Comparison of ENCODE assay signal across 24 mouse cellular contexts in the genomic region with DNA sequence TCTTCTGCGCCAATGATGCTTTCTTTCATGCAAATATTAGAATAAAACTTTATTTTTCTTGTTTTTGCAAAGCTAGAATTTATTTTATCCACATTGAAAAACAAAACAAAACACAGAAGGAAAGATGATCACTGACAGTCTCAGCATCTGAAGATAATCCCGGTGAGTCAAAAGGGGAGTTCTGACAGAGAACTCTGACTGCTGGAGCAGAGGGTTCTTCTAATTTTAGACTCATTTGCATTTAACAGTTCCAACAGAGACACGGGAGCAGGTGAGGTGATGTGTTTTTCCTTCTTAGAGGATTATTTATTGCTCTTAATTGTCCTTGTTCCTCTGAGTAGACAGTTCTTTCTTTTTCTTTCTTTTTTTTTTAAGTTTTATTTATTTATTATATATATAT.
"Had no signal": no experiment of that assay in that cellular context is flagged by ENCODE, and none has a peak within 500 bp of the region (broad histone marks: within the 10 kb centered on the region; RNA-seq: fewer than 3 reads in every experiment).

No protein-coding gene starts in this region.

- H3K9me3 ChIP-seq: embryonic facial prominence, embryonic 10.5 days; embryonic facial prominence, embryonic 12.5 days; embryonic facial prominence, embryonic 13.5 days; embryonic facial prominence, embryonic 15.5 days; forebrain, embryonic 10.5 days; forebrain, embryonic 12.5 days; forebrain, embryonic 13.5 days; forebrain, embryonic 15.5 days had no signal

- H3K36me3 ChIP-seq: embryonic facial prominence, embryonic 10.5 days; embryonic facial prominence, embryonic 12.5 days; embryonic facial prominence, embryonic 13.5 days; embryonic facial prominence, embryonic 15.5 days; forebrain, embryonic 10.5 days; forebrain, embryonic 12.5 days; forebrain, embryonic 15.5 days had no signal

- H3K27me3 ChIP-seq: embryonic facial prominence, embryonic 12.5 days; embryonic facial prominence, embryonic 13.5 days; embryonic facial prominence, embryonic 15.5 days; forebrain, embryonic 12.5 days; forebrain, embryonic 13.5 days; forebrain, embryonic 15.5 days had no signal

- H3K27ac ChIP-seq: embryonic facial prominence, embryonic 10.5 days; embryonic facial prominence, embryonic 12.5 days; embryonic facial prominence, embryonic 13.5 days; embryonic facial prominence, embryonic 15.5 days; forebrain, embryonic 10.5 days; forebrain, embryonic 12.5 days; forebrain, embryonic 13.5 days; forebrain, embryonic 15.5 days; gastrocnemius, adult 2 months; heart, adult 2 months had no signal

- H3K4me3 ChIP-seq: embryonic facial prominence, embryonic 10.5 days; embryonic facial prominence, embryonic 12.5 days; embryonic facial prominence, embryonic 13.5 days; embryonic facial prominence, embryonic 15.5 days; erythroblast, embryonic 14.5 days; forebrain, embryonic 10.5 days; forebrain, embryonic 12.5 days; forebrain, embryonic 13.5 days; forebrain, embryonic 15.5 days; gastrocnemius, adult 2 months; heart, adult 2 months had no signal

- H3K4me1 ChIP-seq: embryonic facial prominence, embryonic 12.5 days; embryonic facial prominence, embryonic 13.5 days; embryonic facial prominence, embryonic 15.5 days; forebrain, embryonic 13.5 days; forebrain, embryonic 15.5 days had no signal

- H3K9ac ChIP-seq: embryonic facial prominence, embryonic 12.5 days; embryonic facial prominence, embryonic 13.5 days; embryonic facial prominence, embryonic 15.5 days; forebrain, embryonic 12.5 days; forebrain, embryonic 13.5 days; forebrain, embryonic 15.5 days; forebrain, postnatal 0 days had no signal

- H3K4me2 ChIP-seq: embryonic facial prominence, embryonic 12.5 days; embryonic facial prominence, embryonic 13.5 days; embryonic facial prominence, embryonic 15.5 days; forebrain, embryonic 12.5 days; forebrain, embryonic 13.5 days; forebrain, embryonic 15.5 days; heart, embryonic 11.5 days had no signal

- DNase-seq: cerebellum, postnatal 10 days; cerebellum, postnatal 14 days; cerebellum, postnatal 25 days; cerebellum, postnatal 36 days; embryo, embryonic 11 days; forebrain, postnatal 0 days; gastrocnemius, adult 2 months; gastrocnemius, postnatal 10 days; gastrocnemius, postnatal 14 days; gastrocnemius, postnatal 25 days; gastrocnemius, postnatal 36 days; heart, adult 11 months; heart, adult 18-20 months; heart, adult 2 months had no signal
